Mouse (Mus musculus) CH12.LX (cell line): ENCODE measurements around the gene Tanc1.

ENCODE experiments used
- CHD2 ChIP-seq: IDR thresholded peaks from 2 replicates; pipeline ENCODE4 v1.6.1; 2011; ENCODE audit warnings: low read length, improper control_type of control experiment
- CTCF ChIP-seq, 2 experiments: IDR thresholded peaks in 1 of 2; conservative IDR thresholded peaks in 1 of 2; 2 replicates each; pipeline ENCODE4 v1.5.1; 2011 to 2012; ENCODE audit warnings: low read depth in 2 of 2, low read length in 2 of 2, improper control_type of control experiment in 1 of 2, inconsistent platforms in 1 of 2, mild to moderate bottlenecking in 1 of 2, moderate library complexity in 1 of 2
- MAFK ChIP-seq: IDR thresholded peaks from 2 replicates; pipeline ENCODE4 v1.6.1; 2011; ENCODE audit warnings: low read length, improper control_type of control experiment; ENCODE audit not compliant: insufficient replicate concordance
- POLR2A ChIP-seq: IDR thresholded peaks from 2 replicates; pipeline ENCODE4 v1.6.1; 2011; ENCODE audit warnings: low read depth, mild to moderate bottlenecking, improper control_type of control experiment, low read length

DNA sequence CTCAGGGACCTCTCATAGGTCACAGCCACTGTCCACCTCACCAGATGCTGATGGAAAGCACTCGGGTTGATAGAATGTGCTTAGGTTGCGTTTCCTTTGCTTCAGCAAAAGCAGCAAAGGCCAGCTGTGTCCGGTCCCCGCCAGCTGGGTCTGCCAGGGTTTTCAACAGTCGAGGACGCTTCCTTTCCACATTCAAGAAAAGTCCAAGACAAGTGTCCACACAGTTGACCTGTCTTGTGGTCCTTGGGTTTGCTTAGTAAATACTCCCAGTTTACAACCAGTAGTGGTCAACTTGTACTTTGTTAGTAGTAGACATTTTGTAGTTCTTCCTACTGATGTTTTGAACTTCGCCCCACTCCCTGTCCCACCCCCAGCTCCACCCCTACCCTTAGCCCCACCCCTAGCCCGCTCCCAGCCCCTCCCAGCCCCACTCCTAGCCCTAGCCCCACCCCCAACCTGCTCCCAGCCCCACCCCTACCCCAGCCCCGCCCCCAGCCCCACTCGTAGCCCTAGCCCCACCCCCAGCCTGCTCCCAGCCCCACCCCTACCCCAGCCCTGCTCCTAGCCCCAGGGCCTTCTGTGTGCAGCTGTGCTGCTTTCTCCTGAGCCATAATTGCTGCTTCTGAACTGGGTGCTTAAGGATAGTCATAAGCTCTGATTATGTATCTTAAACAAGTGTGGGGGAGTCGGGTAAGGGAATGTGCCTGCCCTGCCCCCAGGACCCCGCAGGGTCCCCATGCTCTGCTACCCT lies 229.5 kb downstream of the Tanc1 start:
- no peak for TF ChIP-seq CTCF (conservative IDR thresholded peaks at IDR 0.05 in 1 of 2, IDR thresholded peaks at IDR 0.05 in 1 of 2; ENCODE audit: low read depth in 2 of 2, low read length in 2 of 2)
- no peak for TF ChIP-seq POLR2A
- no peak for TF ChIP-seq CHD2
- TF ChIP-seq MAFK: no peak
